Mouse (Mus musculus): ENCODE data around the gene Fcgrt. TPM values are rescaled to one million over a fixed set of nuclear protein-coding genes. Genes with fewer than 3 reads are reported as not detected.

Gene Fcgrt
- polyA plus RNA-seq, 1 experiment from 2014 or later, result 143 TPM

DNA sequence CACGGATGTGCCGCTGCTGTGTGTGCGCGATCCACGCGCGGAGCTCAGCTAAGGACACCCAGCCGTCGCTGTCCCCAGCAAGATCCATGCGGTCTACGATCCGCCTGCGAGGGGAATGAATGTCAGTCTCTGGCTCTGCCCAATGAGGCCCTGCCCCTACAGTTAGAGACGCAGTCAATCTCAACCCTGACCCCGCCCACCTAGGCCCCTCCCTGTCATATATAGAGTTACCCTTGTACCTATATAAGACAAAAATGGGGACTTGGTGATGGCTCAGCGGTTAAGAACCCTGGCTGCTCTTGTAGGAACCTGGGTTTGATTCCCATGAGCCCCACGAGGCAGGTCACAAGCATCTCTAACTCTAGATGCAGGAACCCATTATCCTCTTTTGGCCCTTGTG lies 15.1 kb downstream of the Fcgrt start:
- Histone ChIP-seq H3K9ac (replicated peaks; ENCODE audit: low read depth) (no peak overlapping the region), H3K4me3 (ENCODE audit: low read depth, low read length) (no peak overlapping the region), H3K27me3 (replicated peaks; ENCODE audit: insufficient read depth, low read length) (no peaks in the 10 kb centered on the region), H3K36me3 (ENCODE audit: insufficient read depth, low read length) (no peaks in the 10 kb centered on the region), H3K9me3 (ENCODE audit: low read length) (no peaks in the 10 kb centered on the region), H3K27ac (ENCODE audit: low read length) (no peak overlapping the region), H3K4me2 (replicated peaks; ENCODE audit: low read depth, low read length) (no peak overlapping the region), H3K4me1 (ENCODE audit: insufficient read depth, low read depth, low read length) (no peaks in the 10 kb centered on the region)
- WGBS, result 94% methylated on average over 17 of the region's 17 CpGs
- DNase-seq (ENCODE audit: low spot score) (no peak), ATAC-seq (no peak)
- TF ChIP-seq EP300 (IDR thresholded peaks at IDR 0.05), result no peak
- TF ChIP-seq CTCF (IDR thresholded peaks at IDR 0.05), result no peak

DNA sequence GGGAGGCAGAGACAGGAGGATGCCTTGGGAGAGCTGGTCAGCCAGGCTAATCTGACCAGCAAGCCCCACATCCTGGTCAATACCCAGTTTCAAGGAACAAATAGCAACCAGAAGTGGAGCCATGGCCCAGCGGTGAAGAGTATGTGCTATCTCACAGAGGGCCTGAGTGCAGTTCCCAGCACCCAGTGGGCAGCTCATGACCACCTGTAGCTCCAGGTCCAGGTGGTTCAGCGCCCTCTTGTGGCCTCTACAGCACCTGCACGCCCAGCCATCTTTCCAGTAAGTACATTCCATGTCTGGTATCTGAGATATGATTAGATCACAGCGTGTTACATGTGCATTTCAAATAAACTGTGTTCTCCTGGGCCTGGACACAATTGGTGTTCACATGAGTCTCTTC lies 17.6 kb downstream of the Fcgrt start:
- no peaks in the 10 kb centered on the region for H3K9me3 ChIP-seq (ENCODE audit: low read length)
- H3K27me3 ChIP-seq (replicated peaks; ENCODE audit: insufficient read depth, low read length), result no peaks in the 10 kb centered on the region
- DNase-seq (ENCODE audit: low spot score) (no peak), ATAC-seq (no peak)
- no peak overlapping the region for H3K4me3 ChIP-seq (ENCODE audit: low read depth, low read length)
- no peak overlapping the region for H3K27ac ChIP-seq (ENCODE audit: low read length)
- no peaks in the 10 kb centered on the region for H3K4me1 ChIP-seq (ENCODE audit: insufficient read depth, low read depth, low read length)
- H3K4me2 ChIP-seq (replicated peaks; ENCODE audit: low read depth, low read length), result no peak overlapping the region
- TF ChIP-seq EP300 (IDR thresholded peaks at IDR 0.05), result no peak
- TF ChIP-seq CTCF (IDR thresholded peaks at IDR 0.05), result peak; percentile 45
- WGBS, result 81% methylated on average over 4 of the region's 4 CpGs
- no peak overlapping the region for H3K9ac ChIP-seq (replicated peaks; ENCODE audit: low read depth)
- H3K36me3 ChIP-seq (ENCODE audit: insufficient read depth, low read length), result no peaks in the 10 kb centered on the region

DNA sequence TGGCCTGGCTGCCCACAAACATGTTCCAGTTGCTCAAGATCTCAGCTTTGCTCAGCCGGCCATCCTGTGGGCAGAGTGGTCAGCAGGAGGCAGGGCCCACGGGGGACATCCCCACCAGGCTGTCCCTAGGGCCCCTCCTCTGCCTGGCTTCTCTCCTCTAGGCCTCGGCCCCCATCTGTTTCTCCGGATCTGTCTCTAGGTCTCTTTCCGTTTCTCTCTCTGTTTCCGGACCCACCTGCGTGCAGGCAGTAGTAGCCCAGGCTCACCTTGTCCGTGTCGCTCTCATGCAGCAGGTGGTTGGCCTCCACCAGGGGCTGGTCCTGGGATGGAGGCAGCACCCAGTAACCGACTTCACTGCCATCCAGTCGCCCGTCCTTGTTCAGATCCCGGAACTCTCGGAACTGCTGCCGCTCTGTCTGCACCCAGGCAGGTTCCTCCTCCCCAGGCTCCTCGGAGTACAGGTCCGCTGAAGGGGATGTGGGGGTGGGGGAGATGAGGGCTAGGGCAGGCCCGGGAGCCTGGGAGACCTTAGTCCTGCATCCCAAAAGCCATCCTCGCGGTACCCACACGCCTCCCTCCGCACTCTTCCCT lies 20.3 kb downstream of the Fcgrt start:
- Histone ChIP-seq H3K9me3 (ENCODE audit: low read length) (no peaks in the 10 kb centered on the region), H3K36me3 (ENCODE audit: insufficient read depth, low read length) (no peaks in the 10 kb centered on the region; the same call in 1 of the 2 replicates), H3K27me3 (replicated peaks; ENCODE audit: insufficient read depth, low read length) (no peaks in the 10 kb centered on the region), H3K4me1 (ENCODE audit: insufficient read depth, low read depth, low read length) (no peaks in the 10 kb centered on the region), H3K4me3 (ENCODE audit: low read depth, low read length) (no peak overlapping the region), H3K9ac (replicated peaks; ENCODE audit: low read depth) (no peak overlapping the region), H3K4me2 (replicated peaks; ENCODE audit: low read depth, low read length) (no peak overlapping the region), H3K27ac (ENCODE audit: low read length) (peak overlapping the region; percentile 58; the same call in 1 of the 2 replicates)
- TF ChIP-seq EP300 (IDR thresholded peaks at IDR 0.05) (no peak), CTCF (IDR thresholded peaks at IDR 0.05) (no peak)
- WGBS, result 79% methylated on average over 22 of the region's 22 CpGs
- ATAC-seq, result no peak
- no peak for DNase-seq (ENCODE audit: low spot score)

DNA sequence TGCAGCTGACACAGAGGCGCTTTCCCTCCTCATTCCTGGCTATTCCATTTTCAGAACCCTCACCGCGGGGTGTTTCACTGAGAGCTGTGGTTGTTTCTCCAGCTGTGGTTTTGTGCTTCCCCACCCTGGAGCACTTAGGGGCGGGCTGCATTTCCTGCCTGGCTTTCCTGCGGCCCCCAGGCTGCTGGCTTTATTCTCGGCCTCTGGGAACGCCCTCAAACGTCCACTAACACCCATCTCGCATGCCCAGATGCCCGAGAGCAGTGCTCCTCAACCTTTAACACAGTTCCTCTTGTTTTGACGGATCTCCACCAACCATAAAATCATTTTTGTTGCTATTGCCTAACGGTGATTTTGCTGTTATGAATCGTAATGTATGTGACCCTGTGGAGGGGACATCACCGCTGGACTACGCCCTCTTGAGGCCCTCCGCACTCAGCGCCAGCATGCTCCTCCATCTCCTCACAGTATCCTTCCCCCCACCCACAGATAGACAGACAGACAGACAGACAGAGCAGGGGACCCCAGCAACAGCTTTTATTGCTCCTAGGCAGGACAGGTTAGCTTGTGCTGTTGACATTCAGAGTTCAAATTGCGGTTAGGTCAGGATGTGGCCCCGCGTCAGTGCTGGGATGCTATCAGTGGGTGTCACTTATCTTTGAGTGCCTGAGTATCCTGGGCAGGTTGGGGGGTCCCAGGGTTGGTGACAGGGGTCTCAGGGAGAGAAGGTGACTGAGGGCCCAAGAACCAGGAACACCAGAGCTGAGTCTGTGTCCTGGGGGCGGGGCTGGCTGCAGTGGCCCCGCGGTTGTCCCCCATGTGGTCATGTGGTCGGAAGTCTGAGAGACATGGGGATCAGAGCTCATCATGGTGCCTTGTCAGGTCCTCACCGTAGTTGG lies 21.0 kb downstream of the Fcgrt start:
- Histone ChIP-seq H3K9ac (replicated peaks; ENCODE audit: low read depth) (no peak overlapping the region), H3K4me2 (replicated peaks; ENCODE audit: low read depth, low read length) (0 out of 2 replicates have a peak overlapping the region, but pooled peaks have one; percentile 2), H3K4me3 (ENCODE audit: low read depth, low read length) (no peak overlapping the region), H3K27me3 (replicated peaks; ENCODE audit: insufficient read depth, low read length) (no peaks in the 10 kb centered on the region), H3K36me3 (ENCODE audit: insufficient read depth, low read length) (peaks cover 2% of the 10 kb centered on the region; the same call in 1 of the 2 replicates), H3K27ac (ENCODE audit: low read length) (peak overlapping the region; percentile 58), H3K4me1 (ENCODE audit: insufficient read depth, low read depth, low read length) (no peaks in the 10 kb centered on the region), H3K9me3 (ENCODE audit: low read length) (no peaks in the 10 kb centered on the region)
- peak; percentile 45; the same call in 1 of the 2 replicates for TF ChIP-seq EP300 (IDR thresholded peaks at IDR 0.05)
- TF ChIP-seq CTCF (IDR thresholded peaks at IDR 0.05), result peak; percentile 41
- WGBS, result 56% methylated on average over 25 of the region's 25 CpGs
- peak; percentile 70 for DNase-seq (ENCODE audit: low spot score)
- ATAC-seq, result peak; percentile 56

DNA sequence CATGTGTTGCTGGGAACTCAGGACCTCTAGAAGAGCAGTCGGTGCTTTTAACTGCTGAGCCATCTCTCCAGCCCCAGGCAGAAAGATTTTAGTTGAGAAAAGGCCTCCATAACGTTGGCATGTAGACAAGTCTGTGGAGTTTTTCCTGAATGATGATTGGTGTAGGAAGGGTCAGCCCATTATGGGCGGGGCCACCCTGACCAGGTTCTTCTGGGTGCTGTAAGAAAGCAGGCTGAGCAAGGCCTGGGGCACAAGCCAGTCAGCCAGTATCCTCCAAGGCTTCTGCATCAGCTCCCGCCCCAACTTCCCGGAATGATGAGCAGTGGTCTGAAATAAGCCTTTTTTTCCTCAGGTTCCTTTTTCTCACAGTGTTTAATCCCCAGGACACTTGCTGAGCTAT lies 22.6 kb downstream of the Fcgrt start:
- Histone ChIP-seq H3K4me1 (ENCODE audit: insufficient read depth, low read depth, low read length) (no peaks in the 10 kb centered on the region), H3K9ac (replicated peaks; ENCODE audit: low read depth) (no peak overlapping the region), H3K27ac (ENCODE audit: low read length) (no peak overlapping the region), H3K9me3 (ENCODE audit: low read length) (no peaks in the 10 kb centered on the region), H3K36me3 (ENCODE audit: insufficient read depth, low read length) (peaks cover 15% of the 10 kb centered on the region), H3K27me3 (replicated peaks; ENCODE audit: insufficient read depth, low read length) (no peaks in the 10 kb centered on the region), H3K4me2 (replicated peaks; ENCODE audit: low read depth, low read length) (no peak overlapping the region), H3K4me3 (ENCODE audit: low read depth, low read length) (no peak overlapping the region)
- TF ChIP-seq CTCF (IDR thresholded peaks at IDR 0.05) (no peak), EP300 (IDR thresholded peaks at IDR 0.05) (no peak)
- no peak for ATAC-seq
- DNase-seq (ENCODE audit: low spot score), result no peak
- WGBS, result 52% methylated on average over 5 of the region's 5 CpGs

DNA sequence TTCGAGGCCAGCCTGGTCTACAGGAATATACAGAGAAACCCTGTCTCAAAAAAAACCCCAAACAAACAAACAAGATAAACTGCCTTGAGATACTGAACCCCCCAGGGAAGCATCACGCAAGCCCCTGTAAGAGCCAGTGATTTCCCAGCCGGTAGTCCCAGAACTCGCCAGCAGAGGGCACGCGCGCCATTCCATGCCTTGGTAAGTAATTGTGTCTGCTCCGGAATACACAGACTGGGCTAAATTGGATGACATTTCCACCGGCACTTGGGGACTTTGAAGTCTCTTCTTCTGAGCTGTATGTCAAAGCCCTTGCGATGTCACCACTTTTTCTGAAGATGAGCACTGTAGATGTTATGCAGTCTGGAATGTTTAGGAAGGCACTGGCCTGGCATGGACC lies 23.8 kb downstream of the Fcgrt start:
- no peaks in the 10 kb centered on the region for H3K4me1 ChIP-seq (ENCODE audit: insufficient read depth, low read depth, low read length)
- ATAC-seq, result peak; percentile 44
- no peak overlapping the region for H3K9ac ChIP-seq (replicated peaks; ENCODE audit: low read depth)
- H3K27ac ChIP-seq (ENCODE audit: low read length), result no peak overlapping the region
- H3K27me3 ChIP-seq (replicated peaks; ENCODE audit: insufficient read depth, low read length), result no peaks in the 10 kb centered on the region
- no peaks in the 10 kb centered on the region for H3K9me3 ChIP-seq (ENCODE audit: low read length)
- H3K36me3 ChIP-seq (ENCODE audit: insufficient read depth, low read length), result peaks cover 16% of the 10 kb centered on the region
- DNase-seq (ENCODE audit: low spot score), result peak; percentile 92
- H3K4me2 ChIP-seq (replicated peaks; ENCODE audit: low read depth, low read length), result no peak overlapping the region
- TF ChIP-seq CTCF (IDR thresholded peaks at IDR 0.05), result peak; percentile 96
- no peak; the same call in 1 of the 2 replicates for TF ChIP-seq EP300 (IDR thresholded peaks at IDR 0.05)
- WGBS, result under 1% methylated on average over 10 of the region's 10 CpGs
- no peak overlapping the region for H3K4me3 ChIP-seq (ENCODE audit: low read depth, low read length)
